Mouse (Mus musculus): ENCODE measurements around the gene Ccdc81.

DNA sequence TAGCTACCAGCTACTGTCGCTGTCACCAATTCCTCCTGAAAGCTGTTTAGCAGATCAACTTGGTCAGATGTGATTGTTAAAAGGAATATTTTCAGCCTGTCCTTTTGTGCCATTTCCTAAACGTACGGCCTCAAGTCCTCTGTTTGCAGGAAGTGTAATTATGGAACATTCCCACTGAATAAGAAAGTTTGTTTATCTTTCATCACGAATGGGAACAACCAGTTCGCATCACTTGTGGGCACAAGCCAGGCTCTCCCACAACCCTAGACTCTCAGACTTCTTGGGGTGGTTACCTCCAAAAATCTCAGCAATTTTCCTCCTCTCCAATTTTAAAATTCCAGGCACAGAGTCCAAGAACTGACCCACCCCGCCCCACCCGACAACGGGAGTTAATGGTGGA lies 63.7 kb downstream of the Ccdc81 start:
- TF ChIP-seq EP300 (optimal IDR thresholded peaks at IDR 0.05) (no peak), CTCF (IDR thresholded peaks at IDR 0.05; ENCODE audit: low read depth) (no peak)
